Mouse (Mus musculus): ENCODE data around the gene Mff. TPM values are rescaled to one million over a fixed set of nuclear protein-coding genes. Genes with fewer than 3 reads are reported as not detected.
A peak's percentile ranks its signal among the peaks of the same experiment; 100 is the strongest.

The Mff gene
- polyA plus RNA-seq, 1 experiment from 2014 or later = 434 TPM

DNA sequence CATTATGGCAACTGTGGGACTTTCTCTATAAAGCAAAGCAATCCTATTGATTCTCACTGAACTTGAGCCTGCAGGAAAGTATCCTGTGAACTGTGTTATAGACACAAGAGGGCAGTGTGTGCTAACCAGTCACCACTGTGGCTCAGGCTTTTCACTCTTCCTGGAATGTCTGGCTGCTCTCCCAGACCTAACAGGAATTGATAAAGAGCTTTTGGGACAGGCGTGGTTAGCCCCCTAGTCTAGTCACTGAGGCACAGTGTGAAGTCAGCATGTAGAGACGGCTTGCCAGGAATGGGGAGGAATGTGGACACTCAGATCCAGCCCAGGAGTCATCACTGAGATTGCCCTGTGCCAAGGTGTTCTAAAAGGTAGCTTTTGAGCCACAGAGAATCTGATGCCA is 62.7 kb downstream of the Mff start:
- DNase-seq (ENCODE audit: low spot score) (peak; percentile 85), ATAC-seq (ENCODE audit: low FRiP score) (peak; percentile 90)
- no peaks in the 10 kb centered on the region for H3K36me3 ChIP-seq (replicated peaks; ENCODE audit: control insufficient read depth, insufficient read depth)
- H3K27me3 ChIP-seq (ENCODE audit: control insufficient read depth, insufficient read depth, low read length) = no peaks in the 10 kb centered on the region
- WGBS = 4% methylated on average over 2 of the region's 2 CpGs
- H3K4me3 ChIP-seq (replicated peaks; ENCODE audit: low read length) = no peak overlapping the region
- no peaks in the 10 kb centered on the region for H3K9me3 ChIP-seq (ENCODE audit: control insufficient read depth, low read length)
- H3K27ac ChIP-seq = no peak overlapping the region
- no peak overlapping the region for H3K9ac ChIP-seq
- H3K4me1 ChIP-seq (replicated peaks; ENCODE audit: control insufficient read depth, insufficient read depth, low read length) = no peaks in the 10 kb centered on the region
- no peak overlapping the region for H3K4me2 ChIP-seq (replicated peaks)

DNA sequence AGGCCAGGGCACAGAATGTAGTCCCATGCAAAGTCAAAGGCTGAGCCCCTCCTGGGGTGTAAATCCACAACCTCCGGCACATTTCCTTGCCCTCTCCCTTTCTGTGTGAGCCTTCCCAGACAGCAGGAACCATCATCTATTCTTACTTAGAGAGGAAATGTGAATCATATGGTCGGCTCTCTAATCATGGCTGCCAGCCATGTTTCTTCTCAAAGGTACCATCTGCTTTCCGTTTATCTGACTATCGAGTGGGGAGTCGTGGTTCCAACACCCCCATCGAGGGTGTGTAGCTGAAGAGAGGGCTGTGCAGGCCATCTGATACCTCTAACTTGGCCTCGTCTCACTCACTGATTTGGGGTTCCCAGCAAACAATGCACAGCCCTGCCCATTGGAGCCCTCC is 63.4 kb downstream of the Mff start:
- H3K27me3 ChIP-seq (ENCODE audit: control insufficient read depth, insufficient read depth, low read length) = no peaks in the 10 kb centered on the region
- WGBS = 60% methylated on average over 7 of the region's 7 CpGs
- no peak overlapping the region for H3K27ac ChIP-seq
- H3K36me3 ChIP-seq (replicated peaks; ENCODE audit: control insufficient read depth, insufficient read depth) = no peaks in the 10 kb centered on the region
- no peaks in the 10 kb centered on the region for H3K4me1 ChIP-seq (replicated peaks; ENCODE audit: control insufficient read depth, insufficient read depth, low read length)
- no peak for DNase-seq (ENCODE audit: low spot score)
- no peak for ATAC-seq (ENCODE audit: low FRiP score)
- no peak overlapping the region for H3K4me3 ChIP-seq (replicated peaks; ENCODE audit: low read length)
- no peaks in the 10 kb centered on the region for H3K9me3 ChIP-seq (ENCODE audit: control insufficient read depth, low read length)
- no peak overlapping the region for H3K4me2 ChIP-seq (replicated peaks)
- H3K9ac ChIP-seq = no peak overlapping the region

DNA sequence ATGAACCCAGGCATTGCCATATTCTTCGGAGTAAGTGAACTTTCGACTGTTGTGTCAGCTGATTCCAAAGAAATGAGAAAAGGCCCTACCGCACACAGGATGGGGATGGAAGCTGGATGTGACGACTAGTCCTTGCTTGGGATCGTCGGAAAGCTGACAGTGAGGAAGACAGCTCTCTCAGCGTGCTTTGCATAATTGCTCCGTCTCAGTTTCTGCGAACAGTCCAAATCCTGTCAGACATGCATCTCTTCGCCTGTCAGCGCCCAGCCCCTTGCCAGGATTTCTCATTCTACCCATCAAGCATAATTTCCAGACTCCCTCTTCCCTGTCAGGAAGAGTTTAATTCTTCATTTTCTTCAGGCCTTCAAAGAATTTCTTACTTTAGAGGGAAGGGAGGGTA is 66.4 kb downstream of the Mff start:
- 80% methylated on average over 11 of the region's 11 CpGs for WGBS
- ATAC-seq (ENCODE audit: low FRiP score) (no peak), DNase-seq (ENCODE audit: low spot score) (no peak)
- no peak overlapping the region for H3K27ac ChIP-seq
- no peaks in the 10 kb centered on the region for H3K36me3 ChIP-seq (replicated peaks; ENCODE audit: control insufficient read depth, insufficient read depth)
- no peak overlapping the region for H3K9ac ChIP-seq
- H3K9me3 ChIP-seq (ENCODE audit: control insufficient read depth, low read length) = no peaks in the 10 kb centered on the region
- H3K4me1 ChIP-seq (replicated peaks; ENCODE audit: control insufficient read depth, insufficient read depth, low read length) = no peaks in the 10 kb centered on the region
- no peaks in the 10 kb centered on the region for H3K27me3 ChIP-seq (ENCODE audit: control insufficient read depth, insufficient read depth, low read length)
- H3K4me3 ChIP-seq (replicated peaks; ENCODE audit: low read length) = no peak overlapping the region
- H3K4me2 ChIP-seq (replicated peaks) = no peak overlapping the region

DNA sequence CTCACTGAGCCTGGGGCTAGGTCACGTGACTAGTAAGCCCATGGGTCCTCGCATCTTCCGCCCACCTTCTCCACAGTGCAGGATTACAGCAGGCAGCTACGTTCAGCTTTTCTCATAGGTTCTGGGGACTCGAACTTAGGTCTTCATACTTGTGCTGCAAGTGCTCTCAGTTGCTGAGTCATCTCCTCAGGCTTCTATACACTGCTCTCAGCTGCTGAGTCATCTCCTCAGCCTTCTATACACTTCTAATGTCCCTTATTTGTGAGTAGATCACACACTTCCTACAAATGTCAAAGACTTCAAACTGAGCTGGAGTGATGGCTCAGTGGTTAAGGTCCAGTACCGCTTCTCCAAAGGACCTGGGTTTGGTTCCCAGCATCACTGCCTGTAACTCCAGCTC is 67.5 kb downstream of the Mff start:
- Histone ChIP-seq H3K9ac (no peak overlapping the region), H3K4me3 (replicated peaks; ENCODE audit: low read length) (no peak overlapping the region), H3K36me3 (replicated peaks; ENCODE audit: control insufficient read depth, insufficient read depth) (no peaks in the 10 kb centered on the region), H3K9me3 (ENCODE audit: control insufficient read depth, low read length) (no peaks in the 10 kb centered on the region), H3K27me3 (ENCODE audit: control insufficient read depth, insufficient read depth, low read length) (no peaks in the 10 kb centered on the region), H3K27ac (no peak overlapping the region), H3K4me2 (replicated peaks) (no peak overlapping the region), H3K4me1 (replicated peaks; ENCODE audit: control insufficient read depth, insufficient read depth, low read length) (no peaks in the 10 kb centered on the region)
- ATAC-seq (ENCODE audit: low FRiP score) (no peak), DNase-seq (ENCODE audit: low spot score) (no peak)
- WGBS = 91% methylated on average over 6 of the region's 6 CpGs

DNA sequence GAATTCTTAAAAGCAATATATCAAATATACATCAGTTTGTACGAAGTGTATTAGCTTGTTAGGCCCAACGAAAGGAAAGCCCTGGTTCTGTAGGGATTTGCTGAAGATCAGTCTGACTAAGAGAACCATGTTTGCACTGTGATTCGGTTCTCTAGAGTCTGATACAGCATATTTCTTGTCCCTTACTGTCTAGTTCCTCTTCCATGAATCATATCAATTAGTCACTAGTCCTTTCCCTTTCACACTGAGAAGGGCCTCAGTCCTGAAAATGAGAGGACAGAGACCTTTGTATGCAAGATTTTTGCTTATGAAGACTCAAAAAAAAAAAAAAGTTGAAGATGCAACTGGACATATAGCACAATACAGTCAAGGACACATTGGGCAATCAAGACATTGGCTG is 68.4 kb downstream of the Mff start:
- DNase-seq (ENCODE audit: low spot score) (no peak), ATAC-seq (ENCODE audit: low FRiP score) (no peak)
- 87% methylated on average over 3 of the region's 3 CpGs for whole genome bisulfite sequencing
- no peak overlapping the region for H3K4me2 ChIP-seq (replicated peaks)
- no peaks in the 10 kb centered on the region for H3K4me1 ChIP-seq (replicated peaks; ENCODE audit: control insufficient read depth, insufficient read depth, low read length)
- H3K9me3 ChIP-seq (ENCODE audit: control insufficient read depth, low read length) = no peaks in the 10 kb centered on the region
- H3K4me3 ChIP-seq (replicated peaks; ENCODE audit: low read length) = no peak overlapping the region
- no peaks in the 10 kb centered on the region for H3K27me3 ChIP-seq (ENCODE audit: control insufficient read depth, insufficient read depth, low read length)
- H3K36me3 ChIP-seq (replicated peaks; ENCODE audit: control insufficient read depth, insufficient read depth) = no peaks in the 10 kb centered on the region
- no peak overlapping the region for H3K9ac ChIP-seq
- no peak overlapping the region for H3K27ac ChIP-seq

DNA sequence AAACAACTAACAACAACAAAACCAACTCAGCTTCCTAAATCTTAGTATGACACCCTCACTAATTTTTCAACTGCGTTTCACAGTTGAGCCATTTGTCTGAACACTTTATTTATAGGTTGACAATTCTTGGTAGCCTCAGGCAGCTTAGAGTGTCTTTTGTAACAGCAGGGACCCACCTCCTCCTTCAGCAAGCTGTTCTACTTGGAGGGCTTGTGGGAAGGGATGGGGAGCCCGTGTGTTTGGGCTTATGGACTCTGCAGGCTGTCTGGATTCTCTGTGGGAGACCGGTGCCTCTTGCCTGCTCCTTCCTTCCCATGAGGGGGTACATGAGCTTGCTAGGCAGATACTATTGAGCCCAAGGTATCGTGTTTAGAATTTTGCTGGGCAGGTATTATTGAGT is 69.3 kb downstream of the Mff start:
- no peaks in the 10 kb centered on the region for H3K27me3 ChIP-seq (ENCODE audit: control insufficient read depth, insufficient read depth, low read length)
- no peak overlapping the region for H3K4me3 ChIP-seq (replicated peaks; ENCODE audit: low read length)
- no peaks in the 10 kb centered on the region for H3K36me3 ChIP-seq (replicated peaks; ENCODE audit: control insufficient read depth, insufficient read depth)
- H3K27ac ChIP-seq = no peak overlapping the region
- ATAC-seq (ENCODE audit: low FRiP score) (no peak), DNase-seq (ENCODE audit: low spot score) (no peak)
- no peak overlapping the region for H3K4me2 ChIP-seq (replicated peaks)
- H3K9me3 ChIP-seq (ENCODE audit: control insufficient read depth, low read length) = no peaks in the 10 kb centered on the region
- WGBS = 50% methylated on average over 4 of the region's 4 CpGs
- no peak overlapping the region for H3K9ac ChIP-seq
- H3K4me1 ChIP-seq (replicated peaks; ENCODE audit: control insufficient read depth, insufficient read depth, low read length) = no peaks in the 10 kb centered on the region

DNA sequence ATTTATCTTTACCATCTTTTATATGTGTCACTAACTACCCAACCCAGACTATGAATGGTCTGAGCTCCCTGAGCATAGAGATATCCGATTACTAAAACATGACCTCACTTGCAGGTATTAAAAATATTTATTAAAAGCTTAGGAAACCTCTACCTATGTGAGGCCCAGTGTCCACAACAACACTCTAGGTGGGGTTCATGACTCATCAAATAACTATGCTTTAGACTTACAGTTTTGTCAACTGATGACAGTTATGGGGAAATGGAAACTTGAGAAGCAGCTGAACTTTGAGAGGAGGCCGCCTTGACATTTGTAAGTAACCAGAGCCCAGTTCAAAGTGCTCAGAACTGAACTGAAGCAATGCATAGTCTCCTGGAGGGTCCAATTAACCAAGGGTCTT is 70.5 kb downstream of the Mff start:
- WGBS = 93% methylated on average over 2 of the region's 2 CpGs

DNA sequence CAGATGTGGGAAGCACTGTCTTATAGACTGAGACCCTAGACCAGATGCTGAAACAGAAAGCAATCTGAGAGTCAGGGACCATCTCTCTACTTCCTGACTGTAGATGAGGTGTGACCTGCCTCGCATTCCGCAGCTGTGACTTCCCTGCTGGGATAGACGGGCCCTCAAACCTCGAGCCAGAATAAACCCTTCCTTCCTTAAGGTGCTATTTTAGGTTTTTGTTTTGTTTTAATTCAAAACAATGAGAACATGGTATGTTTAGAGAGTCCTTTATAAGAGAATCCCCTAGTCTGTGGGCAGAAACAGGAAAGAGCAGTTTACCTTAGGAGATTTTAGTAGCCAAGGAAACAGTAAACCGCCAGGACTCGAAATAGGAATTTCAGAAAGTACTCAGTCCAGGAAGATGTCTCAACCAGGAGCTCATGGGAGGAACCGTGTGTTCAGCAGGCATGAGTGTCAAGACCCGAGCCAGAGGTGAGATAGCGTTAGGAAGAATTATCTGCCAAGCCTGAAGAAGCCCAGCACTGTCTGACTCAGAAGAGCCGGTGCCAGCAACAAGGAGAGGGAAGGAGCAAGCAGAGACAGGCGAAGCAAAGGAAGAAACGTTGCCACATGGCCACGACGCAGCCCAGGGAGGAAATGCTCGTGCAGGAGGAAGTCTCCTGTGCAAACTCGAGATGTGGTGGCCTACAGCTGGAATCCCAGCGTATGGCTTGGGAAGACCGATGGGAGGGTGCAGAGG is 71.2 kb downstream of the Mff start:
- 86% methylated on average over 18 of the region's 18 CpGs for WGBS
- no peak overlapping the region for H3K4me2 ChIP-seq (replicated peaks)
- ATAC-seq (ENCODE audit: low FRiP score) (no peak), DNase-seq (ENCODE audit: low spot score) (no peak)
- no peaks in the 10 kb centered on the region for H3K4me1 ChIP-seq (replicated peaks; ENCODE audit: control insufficient read depth, insufficient read depth, low read length)
- H3K4me3 ChIP-seq (replicated peaks; ENCODE audit: low read length) = no peak overlapping the region
- no peak overlapping the region for H3K9ac ChIP-seq
- no peaks in the 10 kb centered on the region for H3K9me3 ChIP-seq (ENCODE audit: control insufficient read depth, low read length)
- H3K27me3 ChIP-seq (ENCODE audit: control insufficient read depth, insufficient read depth, low read length) = no peaks in the 10 kb centered on the region
- no peak overlapping the region for H3K27ac ChIP-seq
- no peaks in the 10 kb centered on the region for H3K36me3 ChIP-seq (replicated peaks; ENCODE audit: control insufficient read depth, insufficient read depth)

More for the DNA sequence above, 70.5 kb downstream of the Mff start:
- Histone ChIP-seq H3K9me3 (ENCODE audit: control insufficient read depth, low read length) (no peaks in the 10 kb centered on the region), H3K27ac (no peak overlapping the region), H3K4me2 (replicated peaks) (no peak overlapping the region), H3K36me3 (replicated peaks; ENCODE audit: control insufficient read depth, insufficient read depth) (no peaks in the 10 kb centered on the region), H3K9ac (no peak overlapping the region), H3K4me3 (replicated peaks; ENCODE audit: low read length) (no peak overlapping the region), H3K4me1 (replicated peaks; ENCODE audit: control insufficient read depth, insufficient read depth, low read length) (no peaks in the 10 kb centered on the region), H3K27me3 (ENCODE audit: control insufficient read depth, insufficient read depth, low read length) (no peaks in the 10 kb centered on the region)
- ATAC-seq (ENCODE audit: low FRiP score) (no peak), DNase-seq (ENCODE audit: low spot score) (no peak)

DNA sequence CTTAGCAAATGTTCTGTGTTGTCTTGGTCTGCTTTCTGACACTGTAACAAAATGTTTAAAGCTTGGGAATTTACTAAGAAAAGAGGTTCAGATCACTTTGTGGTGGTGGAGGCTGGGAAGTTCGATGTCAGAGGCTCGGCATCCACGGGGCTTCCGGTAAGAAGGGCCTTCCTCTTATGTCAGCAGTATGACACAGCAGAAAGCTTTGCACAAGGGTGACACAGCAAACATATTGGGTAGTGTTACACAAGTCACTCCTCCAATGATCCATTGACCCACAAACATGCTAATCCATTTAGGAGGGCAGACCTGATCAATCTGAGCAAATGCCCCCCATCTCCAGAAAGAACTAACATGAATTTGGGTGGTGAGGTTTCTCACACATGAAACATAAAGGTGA is 72.4 kb downstream of the Mff start:
- no peaks in the 10 kb centered on the region for H3K27me3 ChIP-seq (ENCODE audit: control insufficient read depth, insufficient read depth, low read length)
- H3K9me3 ChIP-seq (ENCODE audit: control insufficient read depth, low read length) = no peaks in the 10 kb centered on the region
- H3K36me3 ChIP-seq (replicated peaks; ENCODE audit: control insufficient read depth, insufficient read depth) = no peaks in the 10 kb centered on the region
- no peak overlapping the region for H3K9ac ChIP-seq
- no peak overlapping the region for H3K4me2 ChIP-seq (replicated peaks)
- ATAC-seq (ENCODE audit: low FRiP score) (no peak), DNase-seq (ENCODE audit: low spot score) (no peak)
- H3K4me1 ChIP-seq (replicated peaks; ENCODE audit: control insufficient read depth, insufficient read depth, low read length) = no peaks in the 10 kb centered on the region
- H3K27ac ChIP-seq = no peak overlapping the region
- no peak overlapping the region for H3K4me3 ChIP-seq (replicated peaks; ENCODE audit: low read length)
- 94% methylated on average over 4 of the region's 4 CpGs for WGBS

DNA sequence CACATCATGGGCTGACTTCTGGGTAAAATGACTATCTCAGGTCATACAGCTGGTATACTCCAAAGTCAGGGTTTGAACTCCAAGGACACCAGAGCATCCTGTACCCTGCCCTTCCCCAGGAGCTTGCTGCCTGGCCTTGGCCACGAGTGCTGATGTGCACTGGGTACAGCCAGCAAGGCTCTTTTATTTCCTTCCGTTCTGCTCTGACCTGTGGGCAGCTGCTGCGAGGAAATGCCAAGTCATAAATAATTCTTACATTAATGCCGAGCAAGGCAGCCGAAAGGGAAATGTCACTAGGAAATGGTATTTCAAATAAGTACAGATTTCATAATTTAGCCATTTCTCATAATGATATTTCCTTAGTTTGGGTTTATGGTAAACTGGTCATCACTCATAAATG is 73.6 kb downstream of the Mff start:
- Histone ChIP-seq H3K9ac (no peak overlapping the region), H3K27me3 (ENCODE audit: control insufficient read depth, insufficient read depth, low read length) (no peaks in the 10 kb centered on the region), H3K4me2 (replicated peaks) (no peak overlapping the region), H3K4me1 (replicated peaks; ENCODE audit: control insufficient read depth, insufficient read depth, low read length) (no peaks in the 10 kb centered on the region), H3K27ac (no peak overlapping the region), H3K36me3 (replicated peaks; ENCODE audit: control insufficient read depth, insufficient read depth) (no peaks in the 10 kb centered on the region), H3K9me3 (ENCODE audit: control insufficient read depth, low read length) (no peaks in the 10 kb centered on the region), H3K4me3 (replicated peaks; ENCODE audit: low read length) (no peak overlapping the region)
- 66% methylated on average over 5 of the region's 5 CpGs for WGBS
- DNase-seq (ENCODE audit: low spot score) (no peak), ATAC-seq (ENCODE audit: low FRiP score) (no peak)

Data from hindbrain, embryonic 14.5 days (tissue).